Mouse (Mus musculus): ENCODE results near the gene St3gal5. TPM values are rescaled to one million over a fixed set of nuclear protein-coding genes. Genes with fewer than 3 reads are reported as not detected.

Gene St3gal5
- polyA plus RNA-seq, 1 experiment = 27.7 TPM

DNA sequence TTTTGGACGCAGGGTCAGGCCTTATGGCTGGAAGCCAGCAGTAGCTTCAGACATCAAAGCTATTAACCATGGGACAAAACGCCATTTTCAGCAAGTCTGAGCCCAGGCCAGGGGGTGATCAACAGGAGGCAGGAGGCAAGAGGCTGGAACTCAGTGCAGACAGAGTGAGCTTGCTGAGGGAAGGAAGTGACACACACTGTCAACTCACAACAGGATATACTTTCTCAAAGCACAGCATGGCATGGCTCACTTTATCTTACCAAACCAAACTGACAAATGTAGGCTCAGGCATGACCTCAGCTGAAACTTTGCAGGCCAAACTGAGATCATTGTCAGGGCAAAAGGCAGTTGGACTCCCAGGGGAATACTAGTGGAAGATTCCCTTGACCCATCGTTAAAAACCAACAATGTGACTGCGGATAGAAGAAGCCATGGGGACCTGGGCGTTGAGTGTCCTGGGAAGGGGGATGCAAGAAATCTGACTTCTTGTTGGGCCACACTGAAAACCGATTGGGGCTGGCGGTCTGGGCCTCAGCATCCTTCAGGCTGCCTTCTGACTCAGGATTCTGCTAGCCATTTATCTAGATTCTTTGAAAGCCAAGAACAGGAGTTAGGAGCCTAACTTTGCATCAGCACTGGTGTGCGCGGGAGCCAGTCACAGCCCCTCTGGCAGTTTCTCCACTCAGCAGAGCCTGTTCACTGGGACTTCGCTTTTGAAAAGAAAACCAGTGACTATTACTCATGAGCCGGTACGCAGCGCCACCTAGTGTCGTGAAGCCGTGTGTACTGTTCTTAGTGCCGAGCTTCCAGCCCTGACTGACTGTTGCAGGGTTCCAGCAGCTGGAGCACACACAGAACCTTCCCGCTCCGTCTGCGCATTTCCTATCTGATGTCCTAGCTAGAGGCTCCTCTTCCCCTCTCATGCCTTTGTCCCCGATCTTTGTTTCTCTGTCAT is 67.2 kb downstream of the St3gal5 start:
- H3K27me3 ChIP-seq (ENCODE audit: control insufficient read depth, insufficient read depth, low read length) = no peaks in the 10 kb centered on the region
- peaks cover 7% of the 10 kb centered on the region for H3K4me1 ChIP-seq (ENCODE audit: control insufficient read depth, insufficient read depth, low read length)
- no peak overlapping the region for H3K4me3 ChIP-seq (ENCODE audit: control insufficient read depth, low read depth, low read length)
- TF ChIP-seq CTCF (IDR thresholded peaks at IDR 0.05; ENCODE audit: control insufficient read depth, insufficient read depth, insufficient replicate concordance, low read depth, low read length) = peak; percentile 97
- no peak for TF ChIP-seq POLR2A (IDR thresholded peaks at IDR 0.05; ENCODE audit: control insufficient read depth, low read depth, low read length)
- no peak overlapping the region; the same call in 1 of the 2 replicates for H3K27ac ChIP-seq (ENCODE audit: control insufficient read depth, insufficient read depth, low read depth, low read length)
- no peaks in the 10 kb centered on the region for H3K36me3 ChIP-seq (ENCODE audit: control insufficient read depth, insufficient read depth, low read length)

DNA sequence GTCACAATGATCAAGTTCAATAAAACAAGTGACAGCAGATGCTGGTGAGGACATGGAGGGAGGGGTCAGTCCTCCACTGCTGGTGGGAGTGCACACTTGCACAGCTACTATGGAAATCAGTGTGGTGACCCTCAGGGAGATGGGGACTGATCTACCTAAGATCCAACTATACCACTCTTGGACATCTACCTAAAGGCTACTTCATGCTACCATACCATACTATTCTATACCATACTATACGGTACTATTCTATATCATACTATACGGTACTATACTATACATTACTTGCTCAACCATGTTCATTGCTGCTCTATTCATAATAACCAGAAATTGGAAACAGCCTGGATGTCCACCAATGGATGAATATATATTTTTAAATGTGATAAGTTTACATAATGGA is 68.5 kb downstream of the St3gal5 start:
- no peaks in the 10 kb centered on the region for H3K36me3 ChIP-seq (ENCODE audit: control insufficient read depth, insufficient read depth, low read length)
- TF ChIP-seq POLR2A (IDR thresholded peaks at IDR 0.05; ENCODE audit: control insufficient read depth, low read depth, low read length) (no peak), CTCF (IDR thresholded peaks at IDR 0.05; ENCODE audit: control insufficient read depth, insufficient read depth, insufficient replicate concordance, low read depth, low read length) (no peak)
- no peaks in the 10 kb centered on the region for H3K27me3 ChIP-seq (ENCODE audit: control insufficient read depth, insufficient read depth, low read length)
- H3K27ac ChIP-seq (ENCODE audit: control insufficient read depth, insufficient read depth, low read depth, low read length) = no peak overlapping the region
- peaks cover 7% of the 10 kb centered on the region for H3K4me1 ChIP-seq (ENCODE audit: control insufficient read depth, insufficient read depth, low read length)
- H3K4me3 ChIP-seq (ENCODE audit: control insufficient read depth, low read depth, low read length) = no peak overlapping the region

DNA sequence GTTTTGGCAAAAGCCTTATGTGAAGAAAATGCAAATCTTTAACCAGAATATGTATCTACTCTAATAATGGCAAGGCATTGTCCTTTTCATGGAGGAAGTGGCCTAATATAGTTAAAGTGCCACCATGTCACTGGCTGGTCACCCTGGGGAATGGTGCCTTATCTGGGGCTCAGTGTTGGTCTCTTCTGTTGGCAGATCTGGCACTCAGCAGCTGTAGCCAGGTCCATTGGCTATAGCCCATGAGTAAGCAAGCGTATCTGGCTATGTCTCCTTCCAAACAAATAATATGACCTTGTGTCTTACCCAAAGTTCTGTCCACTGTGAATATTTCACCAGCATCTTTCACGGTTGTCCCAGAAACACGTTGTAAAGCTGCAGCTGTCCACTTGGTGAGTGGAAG is 74.0 kb downstream of the St3gal5 start:
- Histone ChIP-seq H3K27me3 (ENCODE audit: control insufficient read depth, insufficient read depth, low read length) (no peaks in the 10 kb centered on the region), H3K4me1 (ENCODE audit: control insufficient read depth, insufficient read depth, low read length) (no peaks in the 10 kb centered on the region), H3K27ac (ENCODE audit: control insufficient read depth, insufficient read depth, low read depth, low read length) (no peak overlapping the region), H3K4me3 (ENCODE audit: control insufficient read depth, low read depth, low read length) (no peak overlapping the region), H3K36me3 (ENCODE audit: control insufficient read depth, insufficient read depth, low read length) (no peaks in the 10 kb centered on the region)
- TF ChIP-seq POLR2A (IDR thresholded peaks at IDR 0.05; ENCODE audit: control insufficient read depth, low read depth, low read length) (no peak), CTCF (IDR thresholded peaks at IDR 0.05; ENCODE audit: control insufficient read depth, insufficient read depth, insufficient replicate concordance, low read depth, low read length) (no peak)

DNA sequence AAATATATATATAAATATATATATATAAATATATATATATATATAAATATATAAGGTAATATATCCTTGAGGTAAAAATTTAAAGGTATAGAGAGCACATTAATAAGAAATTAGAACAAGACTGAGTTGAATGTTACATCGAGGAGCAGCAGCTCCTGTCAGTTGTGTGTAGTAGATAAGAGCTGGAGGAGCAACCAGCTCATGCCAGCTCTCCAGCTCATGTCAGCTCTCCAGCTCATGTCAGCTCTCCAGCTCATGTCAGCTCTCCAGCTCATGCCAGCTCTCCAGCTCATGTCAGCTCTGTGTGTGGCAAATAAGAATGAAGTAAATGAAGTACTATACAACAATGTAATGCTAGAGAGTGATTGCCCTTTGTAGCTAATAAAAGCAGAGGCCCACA is 76.0 kb downstream of the St3gal5 start:
- no peaks in the 10 kb centered on the region for H3K36me3 ChIP-seq (ENCODE audit: control insufficient read depth, insufficient read depth, low read length)
- TF ChIP-seq POLR2A (IDR thresholded peaks at IDR 0.05; ENCODE audit: control insufficient read depth, low read depth, low read length) = no peak
- no peak for TF ChIP-seq CTCF (IDR thresholded peaks at IDR 0.05; ENCODE audit: control insufficient read depth, insufficient read depth, insufficient replicate concordance, low read depth, low read length)
- H3K27me3 ChIP-seq (ENCODE audit: control insufficient read depth, insufficient read depth, low read length) = no peaks in the 10 kb centered on the region
- H3K4me1 ChIP-seq (ENCODE audit: control insufficient read depth, insufficient read depth, low read length) = no peaks in the 10 kb centered on the region
- H3K4me3 ChIP-seq (ENCODE audit: control insufficient read depth, low read depth, low read length) = no peak overlapping the region
- H3K27ac ChIP-seq (ENCODE audit: control insufficient read depth, insufficient read depth, low read depth, low read length) = no peak overlapping the region

- H3K4me1 ChIP-seq (ENCODE audit: control insufficient read depth, insufficient read depth, low read length) = no peaks in the 10 kb centered on the region
- no peak for TF ChIP-seq POLR2A (IDR thresholded peaks at IDR 0.05; ENCODE audit: control insufficient read depth, low read depth, low read length)
- TF ChIP-seq CTCF (IDR thresholded peaks at IDR 0.05; ENCODE audit: control insufficient read depth, insufficient read depth, insufficient replicate concordance, low read depth, low read length) = no peak
- H3K4me3 ChIP-seq (ENCODE audit: control insufficient read depth, low read depth, low read length) = no peak overlapping the region
- no peaks in the 10 kb centered on the region for H3K36me3 ChIP-seq (ENCODE audit: control insufficient read depth, insufficient read depth, low read length)
- H3K27me3 ChIP-seq (ENCODE audit: control insufficient read depth, insufficient read depth, low read length) = no peaks in the 10 kb centered on the region
- H3K27ac ChIP-seq (ENCODE audit: control insufficient read depth, insufficient read depth, low read depth, low read length) = no peak overlapping the region
Measured at GRCm38 (mm10) chr6:72175419-72175818, 78.0 kb downstream of the St3gal5 start.

GRCm38 (mm10) chr6:72176004-72176403 is 78.6 kb downstream of the St3gal5 start:
- Histone ChIP-seq H3K4me3 (ENCODE audit: control insufficient read depth, low read depth, low read length) (no peak overlapping the region), H3K4me1 (ENCODE audit: control insufficient read depth, insufficient read depth, low read length) (no peaks in the 10 kb centered on the region), H3K27me3 (ENCODE audit: control insufficient read depth, insufficient read depth, low read length) (no peaks in the 10 kb centered on the region), H3K27ac (ENCODE audit: control insufficient read depth, insufficient read depth, low read depth, low read length) (no peak overlapping the region), H3K36me3 (ENCODE audit: control insufficient read depth, insufficient read depth, low read length) (no peaks in the 10 kb centered on the region)
- TF ChIP-seq CTCF (IDR thresholded peaks at IDR 0.05; ENCODE audit: control insufficient read depth, insufficient read depth, insufficient replicate concordance, low read depth, low read length) (no peak), POLR2A (IDR thresholded peaks at IDR 0.05; ENCODE audit: control insufficient read depth, low read depth, low read length) (no peak)

DNA sequence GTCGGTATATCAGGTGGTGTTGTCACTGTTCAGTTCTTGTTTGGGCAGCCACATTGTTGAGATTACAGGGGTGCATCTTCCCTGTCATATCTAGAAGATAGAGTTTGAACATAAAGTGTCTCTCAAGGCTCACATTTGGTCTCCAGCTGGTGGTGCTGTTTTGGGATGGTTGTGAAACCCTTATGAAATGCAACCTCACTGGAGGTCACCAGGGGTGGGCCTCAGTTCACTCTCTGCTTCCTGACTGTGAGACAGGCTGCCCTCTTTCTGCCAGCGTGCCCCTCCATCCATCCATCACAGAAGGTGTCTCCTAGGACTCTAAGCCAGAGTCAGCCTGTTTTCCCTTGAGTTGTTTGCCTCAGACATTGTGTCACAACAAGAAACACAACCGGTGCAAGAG is 80.0 kb downstream of the St3gal5 start:
- TF ChIP-seq POLR2A (IDR thresholded peaks at IDR 0.05; ENCODE audit: control insufficient read depth, low read depth, low read length) (no peak), CTCF (IDR thresholded peaks at IDR 0.05; ENCODE audit: control insufficient read depth, insufficient read depth, insufficient replicate concordance, low read depth, low read length) (no peak)
- Histone ChIP-seq H3K4me1 (ENCODE audit: control insufficient read depth, insufficient read depth, low read length) (no peaks in the 10 kb centered on the region), H3K4me3 (ENCODE audit: control insufficient read depth, low read depth, low read length) (no peak overlapping the region), H3K36me3 (ENCODE audit: control insufficient read depth, insufficient read depth, low read length) (no peaks in the 10 kb centered on the region), H3K27ac (ENCODE audit: control insufficient read depth, insufficient read depth, low read depth, low read length) (no peak overlapping the region), H3K27me3 (ENCODE audit: control insufficient read depth, insufficient read depth, low read length) (no peaks in the 10 kb centered on the region)
